Mouse (Mus musculus) ES-Bruce4 (cell line): ENCODE results near the gene Plxna4. TPM values are rescaled to one million over a fixed set of nuclear protein-coding genes. Genes with fewer than 3 reads are reported as not detected.
A peak's percentile ranks its signal among the peaks of the same experiment; 100 is the strongest.

ENCODE experiments used
- H3K27ac ChIP-seq: 2 replicates; pipeline ENCODE4 v1.5.1; 2012; ENCODE audit warnings: low read length, inconsistent platforms; ENCODE audit not compliant: insufficient read depth
- H3K27me3 ChIP-seq: 2 replicates; pipeline ENCODE4 v1.6.1; 2012; ENCODE audit warnings: mild to moderate bottlenecking, low read length, inconsistent platforms; ENCODE audit not compliant: control insufficient read depth, poor library complexity, insufficient read depth, severe bottlenecking
- H3K36me3 ChIP-seq: 2 replicates; pipeline ENCODE4 v1.6.1; 2012; ENCODE audit warnings: inconsistent platforms, mild to moderate bottlenecking, low read length, moderate library complexity; ENCODE audit not compliant: control insufficient read depth, poor library complexity, insufficient read depth, severe bottlenecking
- H3K4me1 ChIP-seq: one replicate; pipeline ENCODE4 v1.8.1; 2011; ENCODE audit warnings: low read length; ENCODE audit not compliant: control insufficient read depth, insufficient read depth
- H3K4me3 ChIP-seq: 2 replicates; pipeline ENCODE4 v1.5.1; 2011; ENCODE audit warnings: low read depth, mild to moderate bottlenecking, low read length
- H3K9ac ChIP-seq: 2 replicates; pipeline ENCODE4 v1.6.1; 2012; ENCODE audit warnings: low read depth, mild to moderate bottlenecking, inconsistent platforms; ENCODE audit not compliant: poor library complexity, severe bottlenecking
- H3K9me3 ChIP-seq: replicated peaks from 2 replicates; pipeline ENCODE4 v1.6.1; 2012; ENCODE audit warnings: mild to moderate bottlenecking, low read length, inconsistent platforms; ENCODE audit not compliant: control insufficient read depth, poor library complexity, insufficient read depth, severe bottlenecking
- CTCF ChIP-seq: IDR thresholded peaks from one replicate; pipeline ENCODE4 v1.8.1; 2011; ENCODE audit warnings: low read depth, low read length
- EP300 ChIP-seq: IDR thresholded peaks from 2 replicates; pipeline ENCODE4 v1.6.1; 2011; ENCODE audit warnings: low read depth, low read length; ENCODE audit not compliant: insufficient read depth
- POLR2A ChIP-seq: IDR thresholded peaks from one replicate; pipeline ENCODE4 v1.8.1; 2011; ENCODE audit warnings: low read length; ENCODE audit not compliant: insufficient read depth
- polyA plus RNA-seq: library from polyadenylated mRNA; stranded (reverse); fragments of >200 nt; gene quantifications from 2 replicates; pipeline ENCODE4 v1.2.4, GENCODE M21; 2011; ENCODE audit warnings: low read depth; ENCODE audit not compliant: missing spikeins, insufficient read depth, insufficient read length

Plxna4 gene
- polyA plus RNA-seq, 1 experiment, result 0.33 TPM

GRCm38 (mm10) chr6:32226636-32227035 is 361.4 kb downstream of the Plxna4 start:
- H3K36me3 ChIP-seq, result no peaks in the 10 kb centered on the region
- H3K4me1 ChIP-seq, result no peaks in the 10 kb centered on the region
- TF ChIP-seq CTCF (no peak), EP300 (0 out of 2 replicates have a peak, but pooled peaks have one; percentile 8), POLR2A (no peak)
- no peaks in the 10 kb centered on the region for H3K9me3 ChIP-seq
- no peak overlapping the region for H3K4me3 ChIP-seq
- H3K9ac ChIP-seq, result no peak overlapping the region
- H3K27ac ChIP-seq, result no peak overlapping the region
- H3K27me3 ChIP-seq, result no peaks in the 10 kb centered on the region

GRCm38 (mm10) chr6:32224007-32224703 is 363.8 kb downstream of the Plxna4 start:
- H3K27ac ChIP-seq, result no peak overlapping the region
- TF ChIP-seq POLR2A, result no peak
- no peak for TF ChIP-seq EP300

GRCm38 (mm10) chr6:32220765-32221164 is 367.2 kb downstream of the Plxna4 start:
- Histone ChIP-seq H3K4me1 (no peaks in the 10 kb centered on the region), H3K9ac (no peak overlapping the region), H3K27ac (no peak overlapping the region), H3K36me3 (no peaks in the 10 kb centered on the region), H3K4me3 (no peak overlapping the region), H3K9me3 (no peaks in the 10 kb centered on the region), H3K27me3 (no peaks in the 10 kb centered on the region)
- TF ChIP-seq CTCF (no peak), POLR2A (no peak), EP300 (no peak)

More at GRCm38 (mm10) chr6:32224007-32224703, 363.8 kb downstream of the Plxna4 start:
- no peak overlapping the region for H3K4me3 ChIP-seq
- H3K9me3 ChIP-seq, result no peaks in the 10 kb centered on the region
- H3K4me1 ChIP-seq, result no peaks in the 10 kb centered on the region
- H3K36me3 ChIP-seq, result no peaks in the 10 kb centered on the region
- no peaks in the 10 kb centered on the region for H3K27me3 ChIP-seq
- no peak overlapping the region for H3K9ac ChIP-seq

GRCm38 (mm10) chr6:32218544-32218943 is 369.4 kb downstream of the Plxna4 start:
- TF ChIP-seq POLR2A (no peak), CTCF (no peak), EP300 (no peak)
- H3K27me3 ChIP-seq, result no peaks in the 10 kb centered on the region
- H3K4me3 ChIP-seq, result no peak overlapping the region
- no peaks in the 10 kb centered on the region for H3K36me3 ChIP-seq
- H3K9ac ChIP-seq, result no peak overlapping the region
- no peaks in the 10 kb centered on the region for H3K4me1 ChIP-seq
- H3K27ac ChIP-seq, result no peak overlapping the region
- H3K9me3 ChIP-seq, result no peaks in the 10 kb centered on the region

GRCm38 (mm10) chr6:32212439-32212838 is 375.6 kb downstream of the Plxna4 start:
- no peaks in the 10 kb centered on the region for H3K9me3 ChIP-seq
- no peaks in the 10 kb centered on the region for H3K36me3 ChIP-seq
- no peak overlapping the region for H3K9ac ChIP-seq
- H3K4me3 ChIP-seq, result no peak overlapping the region
- no peaks in the 10 kb centered on the region for H3K27me3 ChIP-seq
- no peak for TF ChIP-seq EP300
- no peak for TF ChIP-seq CTCF
- no peak for TF ChIP-seq POLR2A
- no peaks in the 10 kb centered on the region for H3K4me1 ChIP-seq
- H3K27ac ChIP-seq, result no peak overlapping the region

- Histone ChIP-seq H3K27ac (no peak overlapping the region), H3K4me3 (no peak overlapping the region), H3K36me3 (no peaks in the 10 kb centered on the region), H3K27me3 (no peaks in the 10 kb centered on the region), H3K9ac (no peak overlapping the region), H3K9me3 (no peaks in the 10 kb centered on the region), H3K4me1 (no peaks in the 10 kb centered on the region)
- TF ChIP-seq CTCF (no peak), EP300 (no peak), POLR2A (no peak)
These were observed 377.9 kb downstream of the Plxna4 start for GRCm38 (mm10) chr6:32210139-32210538.
